Mouse (Mus musculus): Measurements from ENCODE around the gene Grxcr1. TPM values are rescaled to one million over a fixed set of nuclear protein-coding genes. Genes with fewer than 3 reads are reported as not detected.

The Grxcr1 gene
- not detected in 2 replicates for polyA plus RNA-seq (2015; fragmentation: Nextera tagmentation; extraction: Ambion mirVana)

DNA sequence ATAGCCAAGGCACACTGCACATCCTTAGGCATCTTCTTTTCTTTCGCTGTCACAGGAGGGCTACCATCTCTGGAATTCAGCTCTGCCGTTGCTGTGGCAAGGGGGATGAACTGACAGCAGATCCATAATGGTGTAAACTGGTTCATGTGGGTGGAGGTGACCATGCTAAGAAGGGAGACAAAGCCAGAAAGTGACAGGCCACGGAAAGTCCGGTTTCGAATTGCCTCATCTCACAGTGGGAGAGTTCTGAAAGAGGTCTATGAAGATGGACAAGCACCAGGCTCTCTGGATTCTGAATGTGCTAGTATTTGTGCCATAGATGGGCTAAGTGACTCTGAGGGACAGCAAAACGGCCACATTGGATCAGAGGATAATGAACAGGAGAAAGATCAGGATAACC is at the start of gene Grxcr1:
TSS of gene Grxcr1 (plus strand) at position 92 of the 400 bp plus-strand sequence.
- Histone ChIP-seq H3K4me1 (no peaks in the 10 kb centered on the region), H3K27me3 (replicated peaks) (no peaks in the 10 kb centered on the region), H3K9ac (no peak within 1 kb of the TSS), H3K9me3 (no peaks in the 10 kb centered on the region), H3K27ac (no peak within 1 kb of the TSS), H3K36me3 (no peaks in the 10 kb centered on the region), H3K4me2 (no peak within 1 kb of the TSS), H3K4me3 (replicated peaks) (no peak within 1 kb of the TSS)
- no peak for ATAC-seq (ENCODE audit: insufficient read depth, low FRiP score, low read depth)
- WGBS = 81% methylated on average over 6 of the region's 6 CpGs

DNA sequence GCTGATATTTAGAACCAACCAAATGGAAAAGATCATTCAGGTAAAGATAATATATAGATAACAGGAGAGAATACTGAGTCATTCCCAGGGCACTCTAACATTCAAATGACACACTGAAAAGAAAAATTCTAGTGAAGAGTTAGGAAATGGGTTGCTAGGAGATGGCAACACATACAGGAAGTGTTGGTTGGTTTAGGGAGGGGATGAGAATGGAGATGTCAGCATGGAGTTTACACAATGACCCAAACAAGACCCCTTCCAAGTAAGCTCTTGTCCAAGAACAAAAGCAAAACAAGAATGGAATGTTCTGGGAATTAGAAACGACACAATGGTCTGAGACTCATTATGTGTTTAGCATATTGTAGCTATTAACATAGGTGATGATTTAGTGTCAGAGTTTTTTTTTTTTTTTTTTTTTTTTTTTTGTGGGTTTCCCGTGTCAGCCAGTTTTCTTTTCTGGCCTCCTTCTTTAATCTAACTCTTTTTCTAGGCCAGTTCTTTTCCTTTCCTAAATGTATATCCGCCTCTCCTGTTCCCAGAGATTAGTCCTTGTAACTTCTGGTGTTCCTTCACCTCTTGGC is 49.6 kb upstream of the Grxcr1 start:
- Histone ChIP-seq H3K4me1 (no peaks in the 10 kb centered on the region), H3K4me2 (no peak overlapping the region), H3K9me3 (no peaks in the 10 kb centered on the region), H3K9ac (no peak overlapping the region), H3K27ac (no peak overlapping the region), H3K4me3 (replicated peaks) (no peak overlapping the region), H3K36me3 (no peaks in the 10 kb centered on the region), H3K27me3 (replicated peaks) (no peaks in the 10 kb centered on the region)
- WGBS = 69% methylated on average over 3 of the region's 3 CpGs
- no peak for ATAC-seq (ENCODE audit: insufficient read depth, low FRiP score, low read depth)

DNA sequence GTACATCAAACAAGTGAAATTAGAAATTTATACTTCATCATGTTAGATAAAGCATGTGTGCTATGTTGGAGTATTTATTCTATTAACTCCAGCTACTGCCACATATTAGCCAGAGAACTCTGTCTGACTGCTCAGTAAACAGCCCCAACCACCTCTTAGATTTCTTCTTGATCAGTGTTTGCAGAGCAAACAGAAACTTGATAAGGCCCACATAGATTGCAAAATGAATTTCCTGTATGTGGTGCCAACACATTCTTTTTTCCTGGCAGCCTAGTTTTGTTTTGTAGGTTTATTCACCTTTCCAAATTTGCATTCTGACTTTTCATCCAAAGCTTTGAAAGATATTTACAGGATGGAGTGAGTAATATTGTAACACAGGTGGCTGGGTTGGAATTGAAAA is 41.2 kb upstream of the Grxcr1 start:
- ATAC-seq (ENCODE audit: insufficient read depth, low FRiP score, low read depth) = peak; percentile 73; the same call in 1 of the 2 replicates
- Histone ChIP-seq H3K36me3 (no peaks in the 10 kb centered on the region), H3K27me3 (replicated peaks) (no peaks in the 10 kb centered on the region), H3K9ac (no peak overlapping the region), H3K4me1 (no peaks in the 10 kb centered on the region), H3K9me3 (no peaks in the 10 kb centered on the region), H3K27ac (no peak overlapping the region), H3K4me2 (no peak overlapping the region), H3K4me3 (replicated peaks) (no peak overlapping the region)

DNA sequence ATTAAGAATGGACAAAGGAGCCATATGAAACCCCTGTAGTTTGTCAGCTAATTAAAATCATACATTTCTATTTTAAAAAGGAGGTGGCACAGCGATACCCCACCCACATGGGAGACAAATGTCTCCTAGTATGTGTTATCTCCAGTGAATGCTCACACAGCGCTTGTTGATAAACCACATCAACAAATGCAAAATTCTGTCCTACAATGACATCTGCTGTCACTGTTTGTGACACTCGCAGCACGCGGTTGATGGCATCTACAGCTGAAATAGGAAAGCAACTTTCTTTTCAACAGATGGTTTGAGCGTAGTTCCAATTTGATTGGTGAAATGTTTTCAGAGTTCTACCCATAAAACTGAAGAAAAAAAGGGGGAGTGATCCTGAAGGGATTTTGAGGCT is 29.0 kb upstream of the Grxcr1 start:
- no peak overlapping the region for H3K9ac ChIP-seq
- ATAC-seq (ENCODE audit: insufficient read depth, low FRiP score, low read depth) = no peak
- no peak overlapping the region for H3K4me2 ChIP-seq
- no peaks in the 10 kb centered on the region for H3K27me3 ChIP-seq (replicated peaks)
- H3K27ac ChIP-seq = no peak overlapping the region
- H3K4me1 ChIP-seq = no peaks in the 10 kb centered on the region
- no peaks in the 10 kb centered on the region for H3K9me3 ChIP-seq
- no peak overlapping the region for H3K4me3 ChIP-seq (replicated peaks)
- 91% methylated on average over 6 of the region's 6 CpGs for WGBS
- H3K36me3 ChIP-seq = no peaks in the 10 kb centered on the region

DNA sequence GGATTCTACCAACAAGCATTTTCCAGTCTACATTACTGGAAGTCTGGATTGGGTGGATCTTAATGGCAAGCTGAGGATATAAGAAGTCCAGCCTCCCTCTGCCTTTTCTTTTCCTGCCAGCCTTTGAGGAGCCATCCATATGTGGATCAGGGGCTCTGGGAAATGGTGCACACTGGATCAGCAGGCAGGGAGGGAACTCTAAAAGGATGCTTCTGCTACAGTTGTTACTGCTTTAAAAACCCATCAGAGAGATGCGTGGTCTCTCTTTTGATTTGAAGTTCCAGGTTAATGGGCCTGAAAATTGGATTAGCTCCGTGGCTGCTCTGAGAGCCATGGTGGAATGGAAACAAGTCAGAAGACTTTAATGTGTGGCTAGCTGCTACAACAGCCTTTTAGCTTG is 27.7 kb upstream of the Grxcr1 start:
- Histone ChIP-seq H3K9ac (no peak overlapping the region), H3K4me3 (replicated peaks) (no peak overlapping the region), H3K9me3 (no peaks in the 10 kb centered on the region), H3K4me1 (no peaks in the 10 kb centered on the region), H3K36me3 (no peaks in the 10 kb centered on the region), H3K27me3 (replicated peaks) (no peaks in the 10 kb centered on the region), H3K27ac (no peak overlapping the region), H3K4me2 (no peak overlapping the region)
- 63% methylated on average over 2 of the region's 2 CpGs for WGBS
- no peak for ATAC-seq (ENCODE audit: insufficient read depth, low FRiP score, low read depth)

DNA sequence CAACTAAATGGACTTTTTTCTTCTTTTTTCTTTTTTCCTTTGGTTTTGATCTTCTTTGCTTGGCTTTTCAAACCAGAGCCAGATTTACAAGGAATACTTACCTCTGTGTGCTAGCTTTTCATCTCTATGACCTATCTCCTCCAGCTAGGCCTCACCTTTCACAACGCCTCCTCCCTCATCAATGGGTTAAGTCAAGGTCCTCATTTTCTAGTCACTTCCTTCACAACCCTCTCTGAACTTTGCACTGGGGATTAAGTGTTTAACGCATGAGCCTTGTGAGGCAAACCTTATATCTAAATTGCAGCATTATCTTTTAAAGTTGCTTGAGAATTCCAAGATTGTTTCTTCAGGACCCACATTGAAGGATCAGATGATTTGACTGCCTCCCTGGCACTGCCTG is 27.2 kb upstream of the Grxcr1 start:
- Histone ChIP-seq H3K9ac (no peak overlapping the region), H3K4me2 (no peak overlapping the region), H3K4me3 (replicated peaks) (no peak overlapping the region), H3K9me3 (no peaks in the 10 kb centered on the region), H3K27ac (no peak overlapping the region), H3K27me3 (replicated peaks) (no peaks in the 10 kb centered on the region), H3K4me1 (no peaks in the 10 kb centered on the region), H3K36me3 (no peaks in the 10 kb centered on the region)
- WGBS = 67% methylated on average over 2 of the region's 2 CpGs
- ATAC-seq (ENCODE audit: insufficient read depth, low FRiP score, low read depth) = no peak

DNA sequence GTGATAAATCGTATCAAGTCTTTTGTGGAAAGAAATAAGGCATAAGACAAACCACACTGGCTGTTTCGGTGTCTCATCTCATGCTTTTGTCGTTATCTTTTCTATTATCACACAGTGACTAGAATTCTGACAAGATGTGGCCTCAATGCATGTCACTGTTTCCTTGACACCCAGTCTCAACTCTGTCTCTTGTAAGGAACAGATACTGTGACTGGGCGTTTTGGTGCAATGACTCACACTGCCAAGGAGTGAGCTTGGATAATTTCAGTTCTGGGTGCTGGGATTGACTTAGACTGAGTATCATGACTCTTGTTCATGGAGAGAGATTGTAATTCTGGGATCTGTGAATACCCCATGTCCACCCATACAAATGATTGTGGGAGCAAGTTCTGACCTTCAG is 24.6 kb upstream of the Grxcr1 start:
- Histone ChIP-seq H3K27ac (no peak overlapping the region), H3K4me2 (no peak overlapping the region), H3K4me1 (no peaks in the 10 kb centered on the region), H3K9me3 (no peaks in the 10 kb centered on the region), H3K27me3 (replicated peaks) (no peaks in the 10 kb centered on the region), H3K36me3 (no peaks in the 10 kb centered on the region), H3K9ac (no peak overlapping the region), H3K4me3 (replicated peaks) (no peak overlapping the region)
- ATAC-seq (ENCODE audit: insufficient read depth, low FRiP score, low read depth) = no peak
- 70% methylated on average over 4 of the region's 4 CpGs for WGBS

DNA sequence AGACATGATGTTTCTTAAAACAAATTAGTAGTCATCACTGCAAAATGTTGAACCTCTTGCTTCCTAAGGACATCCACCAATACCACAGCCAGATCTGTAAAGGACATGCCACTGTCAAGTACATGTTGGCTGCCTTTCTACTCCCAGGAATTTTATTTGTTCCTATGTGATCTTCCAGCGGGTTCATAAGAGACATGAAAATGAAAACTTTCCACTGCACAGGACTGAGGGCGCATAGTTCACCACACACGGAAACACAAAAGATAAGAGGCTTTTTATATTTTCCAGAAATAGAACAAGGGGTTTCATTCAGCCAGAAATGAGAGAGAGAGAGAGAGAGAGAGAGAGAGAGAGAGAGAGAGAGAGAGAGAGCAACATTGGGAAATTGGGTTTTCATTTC is 20.1 kb upstream of the Grxcr1 start:
- H3K4me1 ChIP-seq = no peaks in the 10 kb centered on the region
- H3K27ac ChIP-seq = no peak overlapping the region
- no peaks in the 10 kb centered on the region for H3K9me3 ChIP-seq
- no peaks in the 10 kb centered on the region for H3K36me3 ChIP-seq
- ATAC-seq (ENCODE audit: insufficient read depth, low FRiP score, low read depth) = no peak
- H3K9ac ChIP-seq = no peak overlapping the region
- H3K27me3 ChIP-seq (replicated peaks) = no peaks in the 10 kb centered on the region
- no peak overlapping the region for H3K4me3 ChIP-seq (replicated peaks)
- H3K4me2 ChIP-seq = no peak overlapping the region
- WGBS = 69% methylated on average over 3 of the region's 3 CpGs

DNA sequence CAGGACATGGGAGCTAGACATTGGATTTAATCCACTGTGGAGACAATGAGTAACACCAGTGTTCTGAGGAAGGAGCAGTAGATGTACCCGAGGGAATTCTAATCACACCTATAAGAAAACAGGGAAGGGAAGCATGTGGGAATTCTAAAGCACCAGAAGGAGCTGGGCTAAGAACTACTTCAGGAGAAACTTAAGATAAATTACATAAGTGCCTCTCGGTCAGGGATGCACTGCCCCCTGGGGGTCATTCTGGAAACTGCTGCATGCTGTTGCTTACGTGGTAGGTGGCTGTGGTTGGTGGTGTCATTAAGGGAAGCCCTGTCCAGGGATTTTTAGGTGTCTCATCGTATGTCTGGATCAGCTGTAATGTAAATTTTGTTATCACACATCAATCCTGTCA is 19.0 kb upstream of the Grxcr1 start:
- WGBS = 14% methylated on average over 4 of the region's 4 CpGs
- no peaks in the 10 kb centered on the region for H3K9me3 ChIP-seq
- H3K4me1 ChIP-seq = no peaks in the 10 kb centered on the region
- ATAC-seq (ENCODE audit: insufficient read depth, low FRiP score, low read depth) = no peak
- H3K4me3 ChIP-seq (replicated peaks) = no peak overlapping the region
- no peaks in the 10 kb centered on the region for H3K27me3 ChIP-seq (replicated peaks)
- no peak overlapping the region for H3K27ac ChIP-seq
- no peak overlapping the region for H3K4me2 ChIP-seq
- H3K36me3 ChIP-seq = no peaks in the 10 kb centered on the region
- H3K9ac ChIP-seq = no peak overlapping the region

DNA sequence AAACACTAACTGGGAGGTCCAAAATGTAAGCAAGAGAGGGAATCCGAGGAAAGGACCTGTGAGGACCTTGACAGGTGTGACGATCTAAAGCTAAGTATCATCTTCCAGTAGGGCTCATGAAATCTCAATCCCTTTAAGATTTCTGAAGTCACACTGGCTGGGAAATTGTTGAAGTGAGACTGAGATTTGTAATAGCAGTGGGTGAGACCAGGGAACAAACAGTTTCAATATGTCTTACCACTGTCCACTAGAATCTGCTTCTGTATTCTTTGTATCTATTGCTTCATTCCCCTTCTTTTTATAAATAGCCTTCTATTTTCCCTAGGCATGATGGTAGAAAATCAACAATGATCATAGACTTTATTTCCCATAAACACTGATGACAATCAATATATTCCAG is 10.8 kb upstream of the Grxcr1 start:
- H3K4me3 ChIP-seq (replicated peaks) = no peak overlapping the region
- H3K4me1 ChIP-seq = no peaks in the 10 kb centered on the region
- no peaks in the 10 kb centered on the region for H3K9me3 ChIP-seq
- H3K9ac ChIP-seq = no peak overlapping the region
- no peak overlapping the region for H3K4me2 ChIP-seq
- H3K36me3 ChIP-seq = no peaks in the 10 kb centered on the region
- ATAC-seq (ENCODE audit: insufficient read depth, low FRiP score, low read depth) = no peak
- H3K27me3 ChIP-seq (replicated peaks) = no peaks in the 10 kb centered on the region
- H3K27ac ChIP-seq = no peak overlapping the region
- WGBS = 45% methylated on average over 2 of the region's 2 CpGs

DNA sequence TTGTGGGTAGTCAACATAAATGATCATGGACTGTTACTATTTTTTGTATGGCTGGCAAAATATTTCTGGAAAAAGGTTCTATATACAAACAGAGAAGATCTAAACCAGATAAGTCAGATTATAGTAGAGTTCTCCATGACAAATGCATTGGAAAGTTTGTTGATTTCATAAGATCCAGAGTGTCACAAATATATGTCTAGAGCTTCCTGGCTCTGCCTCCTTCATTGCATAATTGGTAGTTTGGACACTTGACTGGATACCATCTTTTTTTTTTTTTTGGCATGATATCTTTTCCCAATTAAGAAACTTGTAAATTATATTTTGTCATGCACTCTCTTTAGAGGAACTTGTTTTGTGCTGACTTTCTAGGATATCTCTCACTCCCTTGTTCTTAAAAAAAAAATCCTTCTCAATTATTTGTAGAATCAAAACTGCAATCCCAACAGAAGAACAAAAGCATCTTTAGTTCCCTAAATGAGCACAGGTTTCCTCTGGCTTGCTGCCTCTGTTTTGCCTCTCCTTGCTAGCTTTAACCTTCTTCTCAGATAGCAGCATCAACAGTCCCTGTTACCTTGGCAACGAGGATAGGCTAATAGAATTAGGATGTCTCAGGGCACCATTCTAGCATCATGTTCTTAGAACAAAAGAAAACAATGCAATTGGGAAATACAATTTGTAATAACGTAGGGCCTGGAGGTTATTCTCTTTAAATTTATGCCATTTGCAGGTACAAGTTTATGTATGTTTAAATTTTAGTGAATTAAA is 4.8 kb upstream of the Grxcr1 start:
- Histone ChIP-seq H3K9me3 (no peaks in the 10 kb centered on the region), H3K27ac (no peak overlapping the region), H3K4me2 (no peak overlapping the region), H3K27me3 (replicated peaks) (no peaks in the 10 kb centered on the region), H3K36me3 (no peaks in the 10 kb centered on the region), H3K4me1 (no peaks in the 10 kb centered on the region), H3K9ac (no peak overlapping the region), H3K4me3 (replicated peaks) (no peak overlapping the region)
- 84% methylated on average over 2 of the region's 2 CpGs for WGBS
- no peak for ATAC-seq (ENCODE audit: insufficient read depth, low FRiP score, low read depth)

DNA sequence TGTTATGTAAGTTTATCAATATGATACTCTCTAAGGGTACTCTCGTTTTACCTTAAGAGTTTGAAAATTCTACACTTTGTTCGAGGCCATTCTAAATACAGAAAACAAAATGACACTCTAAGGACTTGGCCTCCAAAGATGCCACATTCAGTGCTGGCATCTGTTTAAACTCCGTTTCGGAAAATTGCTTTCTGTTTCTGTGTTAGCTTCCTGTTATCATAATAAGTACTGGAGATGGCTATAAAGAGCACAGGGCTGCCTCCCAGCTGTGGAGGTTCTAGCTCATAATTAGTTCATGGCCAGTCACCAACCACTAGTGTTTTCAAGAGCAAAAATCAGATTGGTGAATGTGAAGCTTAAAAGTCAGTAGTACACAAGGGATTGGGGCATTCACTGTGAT is 4.2 kb upstream of the Grxcr1 start:
- H3K27me3 ChIP-seq (replicated peaks) = no peaks in the 10 kb centered on the region
- 62% methylated on average over 4 of the region's 4 CpGs for WGBS

More for the DNA sequence above, 4.2 kb upstream of the Grxcr1 start:
- no peak for ATAC-seq (ENCODE audit: insufficient read depth, low FRiP score, low read depth)
- H3K4me3 ChIP-seq (replicated peaks) = no peak overlapping the region
- no peaks in the 10 kb centered on the region for H3K36me3 ChIP-seq
- H3K9me3 ChIP-seq = no peaks in the 10 kb centered on the region
- H3K9ac ChIP-seq = no peak overlapping the region
- no peak overlapping the region for H3K27ac ChIP-seq
- H3K4me2 ChIP-seq = no peak overlapping the region
- H3K4me1 ChIP-seq = no peaks in the 10 kb centered on the region

Measured in stomach, embryonic 15.5 days (tissue).